In the genomic region with DNA sequence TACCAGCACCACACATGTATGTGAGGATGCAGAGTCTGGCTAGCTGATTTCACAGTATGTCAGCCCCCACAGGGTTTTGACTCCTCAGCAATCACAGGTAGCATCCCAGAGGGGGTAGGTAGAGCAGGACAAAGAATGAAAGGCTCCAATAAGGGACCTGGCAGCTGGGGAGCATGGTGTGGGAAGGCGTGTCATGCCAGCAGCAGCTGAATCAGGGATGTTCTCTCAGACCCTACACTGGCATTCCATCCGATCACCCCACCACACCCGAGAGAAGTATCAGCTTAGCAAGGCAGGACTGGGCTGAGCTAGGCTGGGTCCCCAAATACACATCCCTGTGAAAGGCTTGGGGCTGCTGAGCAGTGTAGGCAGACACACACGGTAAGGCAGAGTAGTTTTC, we compare ENCODE assay signal across 25 mouse cellular contexts.
"Had no signal": no experiment of that assay in that cellular context is flagged by ENCODE, and none has a peak within 500 bp of the region (broad histone marks: within the 10 kb centered on the region; RNA-seq: fewer than 3 reads in every experiment).

No protein-coding gene starts in this region.

- H3K27ac ChIP-seq: hindbrain, embryonic 10.5 days; hindbrain, embryonic 12.5 days; hindbrain, embryonic 14.5 days; intestine, embryonic 15.5 days; kidney, embryonic 15.5 days; kidney, postnatal 0 days; left cerebral cortex, adult 2 months; limb, embryonic 12.5 days; limb, embryonic 15.5 days; liver, embryonic 13.5 days; liver, embryonic 15.5 days had no signal

- H3K36me3 ChIP-seq: hindbrain, embryonic 10.5 days; hindbrain, embryonic 12.5 days; intestine, embryonic 15.5 days; kidney, embryonic 15.5 days; limb, embryonic 12.5 days; limb, embryonic 15.5 days; liver, embryonic 13.5 days; liver, embryonic 15.5 days had no signal

- H3K9me3 ChIP-seq: hindbrain, embryonic 10.5 days; hindbrain, embryonic 12.5 days; intestine, embryonic 15.5 days; kidney, embryonic 15.5 days; limb, embryonic 12.5 days; limb, embryonic 15.5 days; liver, embryonic 13.5 days; liver, embryonic 15.5 days had no signal

- ATAC-seq: hindbrain, embryonic 16.5 days; inflammation-experienced regulatory T-cells, adult 6 months; intestine, embryonic 15.5 days; intestine, postnatal 0 days had no signal

- DNase-seq: gastrocnemius, postnatal 14 days; heart, adult 18-20 months; heart, postnatal 10 days; heart, postnatal 4 days; kidney, adult 18-20 months; kidney, adult 9 months; kidney, postnatal 14 days; kidney, postnatal 36 days; left cerebral cortex, postnatal 4 days; liver, embryonic 13.5 days; lung, adult 18-20 months had no signal

- H3K4me3 ChIP-seq: hindbrain, embryonic 10.5 days; hindbrain, embryonic 12.5 days; intestine, embryonic 15.5 days; kidney, embryonic 15.5 days; left cerebral cortex, adult 2 months; limb, embryonic 12.5 days; limb, embryonic 15.5 days; liver, embryonic 13.5 days; liver, embryonic 15.5 days had no signal

- H3K27me3 ChIP-seq: hindbrain, embryonic 12.5 days; intestine, embryonic 15.5 days; kidney, embryonic 15.5 days; limb, embryonic 12.5 days; limb, embryonic 15.5 days; liver, embryonic 13.5 days; liver, embryonic 15.5 days had no signal

- H3K9ac ChIP-seq: hindbrain, embryonic 12.5 days; hindbrain, embryonic 14.5 days; intestine, embryonic 15.5 days; kidney, embryonic 15.5 days; limb, embryonic 12.5 days; limb, embryonic 15.5 days; liver, embryonic 13.5 days; liver, embryonic 15.5 days had no signal

- H3K4me1 ChIP-seq: liver, embryonic 13.5 days had no signal

- H3K4me2 ChIP-seq: heart, embryonic 11.5 days; hindbrain, embryonic 12.5 days; hindbrain, embryonic 14.5 days; intestine, embryonic 15.5 days; kidney, embryonic 15.5 days; limb, embryonic 12.5 days; limb, embryonic 15.5 days; liver, embryonic 13.5 days; liver, embryonic 15.5 days had no signal
